Mouse (Mus musculus) liver (tissue): ENCODE measurements at regions not wholly inside any gene's neighbourhood (a gene's known extent, or its start where the extent isn't known, plus 50 kb on each side); places are given as distances from the start of the nearest gene placed in this dataset.

Experiments
- DNase-seq: peaks from one replicate; pipeline ENCODE4 v3.0.0-alpha.2; 2020; ENCODE audit warnings: mixed read lengths

- no peak for DNase-seq
Measured at GRCm38 (mm10) chr9:14106371-14106770, 168.5 kb upstream of the Sesn3 start.

- DNase-seq, result no peak
Measured at GRCm38 (mm10) chr9:14108798-14109197, 166.1 kb upstream of the Sesn3 start.

- no peak for DNase-seq
Measured at GRCm38 (mm10) chr9:14109492-14109891, 165.4 kb upstream of the Sesn3 start.

DNA sequence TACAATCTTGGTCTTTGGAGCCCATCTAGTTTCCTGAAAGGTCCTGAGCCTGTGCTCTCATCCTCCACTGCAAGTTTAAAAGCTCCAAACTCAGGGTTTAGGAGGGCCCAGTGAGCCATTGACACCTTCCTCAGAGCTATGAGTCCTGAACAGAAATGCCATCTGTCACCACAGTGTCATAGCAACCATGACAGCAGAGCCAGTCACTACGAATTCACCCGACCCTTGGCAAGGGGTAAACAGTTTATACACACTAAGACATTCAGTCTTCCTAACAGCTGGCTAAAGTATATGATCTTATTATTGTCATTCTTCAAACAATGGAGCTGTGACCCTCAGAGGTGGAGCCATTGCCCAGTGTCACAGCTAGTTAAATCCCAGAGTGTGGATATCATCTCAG, 163.2 kb upstream of the Sesn3 start:
- DNase-seq, result no peak

DNA sequence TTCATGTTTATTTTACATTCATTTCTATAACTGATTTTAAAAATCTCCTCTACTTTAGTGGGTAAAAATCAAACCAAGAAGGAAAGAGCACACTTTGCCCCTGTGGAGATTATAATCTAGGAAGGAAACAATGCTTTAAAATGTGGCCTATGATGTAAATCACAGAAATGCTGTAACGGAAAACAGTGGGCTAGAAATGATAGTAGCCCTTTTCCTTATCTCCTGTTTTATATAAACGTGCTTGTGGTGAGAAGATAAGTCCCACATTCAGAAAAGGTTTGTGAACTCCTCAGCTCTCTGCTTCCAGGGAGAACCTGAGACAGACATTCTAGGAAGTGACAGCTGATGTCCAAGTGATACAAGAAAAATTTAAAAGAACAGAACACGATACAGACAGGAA, 159.3 kb upstream of the Sesn3 start:
- DNase-seq, result no peak

DNA sequence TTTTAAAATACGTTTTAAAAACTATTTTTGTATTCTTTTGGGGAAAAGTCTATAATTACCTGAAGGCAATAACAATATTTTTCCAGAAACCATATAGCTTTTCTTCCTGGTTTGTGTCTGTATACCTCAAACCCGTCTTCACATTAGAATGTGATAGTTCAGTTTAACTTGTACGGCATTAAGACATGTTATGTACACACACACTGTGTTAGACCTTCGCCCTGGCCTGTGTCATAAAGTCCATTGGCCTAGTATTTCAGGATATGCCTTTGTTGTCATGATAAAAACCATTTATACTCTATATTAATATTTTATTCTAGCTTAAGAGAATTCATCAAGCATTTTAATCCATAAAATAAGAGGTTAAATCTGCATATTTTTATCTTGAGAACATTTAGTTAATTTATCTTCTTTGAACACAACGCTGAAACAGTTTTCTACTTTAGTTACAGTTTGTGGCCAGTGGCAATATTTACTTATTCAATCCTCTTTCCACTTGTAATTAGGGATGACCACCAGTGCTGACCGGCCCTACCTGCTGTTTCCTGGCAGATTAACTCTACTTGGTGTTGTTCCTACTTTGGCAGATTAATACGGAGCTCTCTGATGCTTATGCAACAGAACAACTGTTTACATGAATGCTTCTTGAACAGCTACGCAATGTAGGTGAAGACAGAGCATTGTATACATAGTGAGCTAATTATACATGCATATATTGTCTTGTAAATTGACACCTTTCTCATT, 158.6 kb upstream of the Sesn3 start:
- no peak for DNase-seq

- no peak for DNase-seq
Measured at GRCm38 (mm10) chr9:14133372-14133771, 141.5 kb upstream of the Sesn3 start.

GRCm38 (mm10) chr9:14134894-14135450, 139.9 kb upstream of the Sesn3 start:
- DNase-seq, result no peak

- no peak for DNase-seq
Measured at GRCm38 (mm10) chr9:14141321-14141720, 133.5 kb upstream of the Sesn3 start.

- no peak for DNase-seq
Measured at GRCm38 (mm10) chr9:14143988-14144387, 130.9 kb upstream of the Sesn3 start.

DNA sequence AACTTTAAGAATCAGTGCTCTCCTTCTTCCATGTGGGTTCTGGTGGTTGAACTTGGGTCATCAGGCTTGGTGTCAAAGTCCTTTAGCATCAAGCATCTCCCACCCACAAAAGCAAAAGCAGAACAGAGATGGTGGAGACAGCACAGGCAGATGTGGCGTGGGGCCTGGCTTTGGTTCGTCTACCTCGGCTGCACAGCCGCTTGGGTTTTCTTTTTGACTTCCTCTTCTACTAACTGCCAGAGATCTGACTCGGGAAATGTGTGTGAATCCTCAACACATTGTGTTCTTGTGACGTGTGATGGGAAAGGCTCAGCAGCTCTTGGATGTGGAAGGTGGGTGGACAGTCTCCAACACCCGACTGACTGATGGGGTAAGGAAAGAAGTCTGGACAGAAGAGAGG, 127.8 kb upstream of the Sesn3 start:
- DNase-seq, result peak; percentile 4

DNA sequence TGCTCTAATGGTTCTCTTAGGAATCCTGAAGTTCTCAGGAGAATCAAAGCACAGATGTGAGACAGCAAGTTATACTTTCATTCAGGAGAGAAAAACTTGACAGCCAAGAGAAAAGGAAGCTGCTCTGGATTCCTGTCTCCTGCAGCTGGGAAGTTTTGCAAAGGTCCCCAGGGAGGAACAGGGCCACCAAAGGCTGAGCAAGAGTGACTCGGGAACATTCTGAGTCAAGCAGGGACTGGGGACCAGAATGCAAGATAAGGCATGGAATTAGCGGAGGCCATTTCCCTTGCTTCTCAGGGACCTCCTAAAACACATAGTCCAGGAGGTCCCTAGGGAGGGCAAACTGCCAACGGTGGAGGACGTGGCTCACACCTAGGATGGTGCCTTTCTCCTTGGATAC, 127.1 kb upstream of the Sesn3 start:
- no peak for DNase-seq

- no peak for DNase-seq
Measured at GRCm38 (mm10) chr9:14150288-14150687, 124.6 kb upstream of the Sesn3 start.

- DNase-seq, result no peak
Measured at GRCm38 (mm10) chr9:14156967-14157366, 117.9 kb upstream of the Sesn3 start.

GRCm38 (mm10) chr9:14158096-14158837, 116.6 kb upstream of the Sesn3 start:
- no peak for DNase-seq

- no peak for DNase-seq
Measured at GRCm38 (mm10) chr9:14160207-14160606, 114.7 kb upstream of the Sesn3 start.

DNA sequence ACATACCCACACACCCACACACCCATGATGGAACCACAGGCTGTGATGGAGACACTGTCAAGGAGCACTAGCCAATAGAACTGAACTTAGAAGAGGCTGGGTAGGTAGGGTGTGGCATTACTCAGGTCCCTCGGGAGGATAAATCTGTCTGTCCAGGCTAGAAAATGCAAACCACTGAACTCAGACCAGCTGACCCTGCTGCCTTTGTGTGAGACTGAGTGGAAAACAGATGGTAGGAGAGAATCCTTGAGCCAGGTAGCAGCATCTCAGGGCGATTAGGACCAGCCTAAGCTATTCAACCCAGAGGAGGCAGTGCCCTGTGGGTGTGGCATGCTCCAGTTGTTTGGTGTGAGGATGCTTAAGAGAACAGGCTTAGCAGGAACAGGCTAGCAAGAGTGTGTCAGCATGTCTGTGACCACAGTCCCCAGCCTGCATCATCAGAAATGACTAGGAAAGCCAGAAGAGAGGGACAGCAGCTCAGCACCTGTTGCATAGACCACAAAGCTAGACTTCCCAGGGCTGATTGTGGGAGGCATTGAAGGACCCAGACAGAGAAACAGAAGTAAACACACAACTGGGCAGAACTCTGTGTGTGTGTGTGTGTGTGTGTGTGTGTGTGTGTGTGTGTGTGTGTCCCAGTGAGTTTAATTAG, 103.2 kb upstream of the Sesn3 start:
- no peak for DNase-seq

- peak; percentile 38 for DNase-seq
Measured at GRCm38 (mm10) chr9:14173631-14174323, 101.1 kb upstream of the Sesn3 start.

DNA sequence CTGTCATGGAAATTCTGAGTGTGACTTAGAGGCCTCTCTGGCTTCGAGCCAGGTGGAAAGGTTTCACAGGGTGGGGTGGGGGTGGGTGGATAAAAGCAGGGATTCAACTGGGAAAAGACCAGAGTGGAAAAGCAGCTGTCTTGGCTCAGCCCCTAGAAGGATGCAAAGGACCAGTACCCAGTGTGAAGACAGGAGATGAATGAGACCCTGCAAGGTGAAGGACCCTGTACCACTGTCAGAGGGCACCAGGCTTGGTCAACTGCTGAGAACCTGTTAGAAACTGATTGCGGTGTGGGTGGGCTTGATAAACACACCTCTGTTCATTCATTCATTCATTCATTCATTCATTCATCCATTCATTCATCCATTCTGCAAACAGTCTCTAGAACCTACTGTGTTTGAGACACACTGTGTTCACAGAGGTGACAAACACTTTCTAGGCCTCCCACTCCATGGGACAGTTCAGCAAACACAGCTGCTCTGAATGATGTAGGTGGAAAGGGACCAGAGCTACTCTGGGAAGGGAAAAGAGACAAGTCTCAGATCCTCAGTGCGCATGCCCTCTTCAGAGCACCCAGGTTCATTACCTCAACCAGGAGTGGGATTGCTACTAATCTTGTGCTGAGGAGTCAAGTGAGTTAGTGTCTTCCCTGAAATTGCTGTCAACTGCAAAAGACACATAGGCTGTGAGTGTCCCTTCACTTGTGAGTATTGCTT, 100.4 kb upstream of the Sesn3 start:
- no peak for DNase-seq

GRCm38 (mm10) chr9:14175041-14175881, 99.6 kb upstream of the Sesn3 start:
- no peak for DNase-seq

DNA sequence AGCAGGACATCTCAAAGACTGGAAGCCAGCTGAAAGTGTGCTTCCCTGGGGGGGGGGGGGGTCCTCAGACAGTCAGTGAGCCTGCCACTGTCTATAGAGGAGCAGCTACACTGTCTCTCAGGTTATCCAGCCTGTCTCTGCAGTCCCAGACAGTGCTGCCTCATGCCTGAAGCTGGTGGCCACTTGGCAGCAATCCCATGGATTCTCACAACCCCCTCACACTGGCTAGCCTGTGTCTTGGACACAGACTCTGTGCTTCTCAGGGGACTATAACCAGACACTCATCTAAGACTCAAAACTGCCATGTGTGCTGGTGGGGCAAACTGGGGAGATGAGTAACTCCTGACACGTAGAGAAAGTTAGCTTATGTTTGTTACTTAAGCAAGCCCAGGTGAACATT, 95.1 kb upstream of the Sesn3 start:
- DNase-seq, result no peak
